Mouse (Mus musculus): ENCODE measurements at regions not wholly inside any gene's neighbourhood (a gene's known extent, or its start where the extent isn't known, plus 50 kb on each side); places are given as distances from the start of the nearest gene placed in this dataset.

DNA sequence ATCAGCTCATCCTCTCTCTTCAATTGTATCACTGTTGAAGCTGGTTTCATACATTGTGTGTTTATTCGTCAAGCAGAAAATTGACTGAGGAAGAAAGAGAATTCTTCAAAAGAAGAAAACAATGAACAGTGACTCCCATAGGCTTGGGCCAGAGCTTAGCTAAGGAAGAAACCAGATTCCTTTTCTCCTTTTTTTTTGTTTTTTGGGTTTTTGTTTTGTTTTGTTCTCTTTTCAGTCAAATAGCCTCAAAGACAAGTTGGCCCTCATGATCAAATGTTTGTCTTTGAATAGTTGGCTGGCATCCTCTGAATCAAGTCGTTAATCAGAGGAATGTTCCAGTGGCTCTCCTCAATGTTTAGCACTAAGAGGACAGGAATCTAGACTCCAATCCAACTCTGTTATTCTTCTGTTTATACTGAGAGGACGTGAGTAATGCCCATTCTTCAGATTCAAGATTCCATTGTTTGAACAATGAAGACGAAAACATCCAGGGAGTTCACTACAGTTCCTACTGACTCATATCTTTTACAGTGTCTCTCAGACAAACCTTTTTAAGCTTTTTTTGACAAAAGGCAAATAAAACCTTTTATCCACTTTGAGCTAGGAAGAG, 86.1 kb upstream of the Adgrl4 start:
- TF ChIP-seq CTCF (IDR thresholded peaks at IDR 0.05) (no peak), EP300 (IDR thresholded peaks at IDR 0.05) (peak; percentile 87)

Data from lung, postnatal 0 days (tissue).